20 mouse cellular contexts compared by ENCODE assay signal in genomic region chr7:130943280-130943895, GRCm38 (mm10). TPM values are rescaled to one million over a fixed set of nuclear protein-coding genes. Genes with fewer than 3 reads are reported as not detected.
DNase-seq lines count a peak whose midpoint lies in the region; ATAC-seq lines count a peak whose summit lies in the region.
"Had no signal": no experiment of that assay in that cellular context is flagged by ENCODE, and none has a peak within 500 bp of the region (broad histone marks: within the 10 kb centered on the region; RNA-seq: fewer than 3 reads in every experiment).

No protein-coding gene starts in this region.

- H3K9ac ChIP-seq in heart, embryonic 11.5 days (ENCODE audit: low read depth, low read length): no peak overlapping the region
- H3K9ac ChIP-seq: embryonic facial prominence, embryonic 12.5 days; heart, embryonic 13.5 days; limb, embryonic 13.5 days had no signal

- no peak overlapping the region for H3K4me3 ChIP-seq in heart, embryonic 11.5 days (ENCODE audit: low read depth, low read length)
- H3K4me3 ChIP-seq: embryonic facial prominence, embryonic 12.5 days; forebrain, embryonic 10.5 days; heart, embryonic 13.5 days; layer of hippocampus, adult 2 months; limb, embryonic 13.5 days had no signal

- no peaks in the 10 kb centered on the region for H3K9me3 ChIP-seq in heart, embryonic 11.5 days (replicated peaks; ENCODE audit: control insufficient read depth, low read length)
- H3K9me3 ChIP-seq: embryonic facial prominence, embryonic 12.5 days; forebrain, embryonic 10.5 days; heart, embryonic 13.5 days; limb, embryonic 13.5 days had no signal

- 85% methylated on average over 9 of the region's 9 CpGs for WGBS in heart, embryonic 11.5 days (ENCODE audit: insufficient replicate concordance)

- H3K4me1 ChIP-seq in heart, embryonic 11.5 days (ENCODE audit: control insufficient read depth, insufficient read depth, low read length): peaks cover 14% of the 10 kb centered on the region
- H3K4me1 ChIP-seq: embryonic facial prominence, embryonic 12.5 days; forebrain, embryonic 10.5 days had no signal

- DNase-seq in heart, adult 11 months: peak; percentile 96
- peak; percentile 69 for DNase-seq in 3134 (ENCODE audit: extremely low read depth, insufficient read length, low spot score)
- peak; percentile 35 for DNase-seq in Muller cell, postnatal 12 days (ENCODE audit: inconsistent ontology term)
- peak; percentile 23 for DNase-seq in fat pad, adult 2 months (ENCODE audit: extremely low read depth, low read depth, low spot score)
- DNase-seq in ovary, adult 18-20 months (ENCODE audit: low spot score): no peak
- DNase-seq in layer of hippocampus, adult 11-12 months (ENCODE audit: low spot score): no peak
- DNase-seq: cerebellum, adult 11 months; kidney, adult 9 months; right cerebral cortex, adult 18-20 months; thymus, adult 2 months had no signal

- ATAC-seq in heart, embryonic 11.5 days (replicated peaks; ENCODE audit: insufficient number of reproducible peaks, low FRiP score, low TSS enrichment): no peak
- ATAC-seq in monocyte, adult 5-6 weeks (replicated peaks; ENCODE audit: insufficient number of reproducible peaks, low FRiP score, low TSS enrichment, poor library complexity, severe bottlenecking): no peak
- ATAC-seq: activated CD4-positive, CD25-positive, alpha-beta regulatory T cell, adult 4 months had no signal

- no peak overlapping the region for H3K4me2 ChIP-seq in heart, embryonic 11.5 days
- H3K4me2 ChIP-seq: embryonic facial prominence, embryonic 12.5 days; heart, embryonic 13.5 days; limb, embryonic 13.5 days had no signal

- H3K27me3 ChIP-seq in heart, embryonic 11.5 days (ENCODE audit: control insufficient read depth, insufficient read depth, low read length): peaks cover under 1% of the 10 kb centered on the region

- H3K36me3 ChIP-seq in heart, embryonic 11.5 days (ENCODE audit: control insufficient read depth, insufficient read depth, low read length): no peaks in the 10 kb centered on the region
- H3K36me3 ChIP-seq: embryonic facial prominence, embryonic 12.5 days; forebrain, embryonic 10.5 days; heart, embryonic 13.5 days; limb, embryonic 13.5 days had no signal

- H3K27ac ChIP-seq in heart, embryonic 11.5 days (ENCODE audit: low read depth, low read length): no peak overlapping the region
- H3K27ac ChIP-seq: embryonic facial prominence, embryonic 12.5 days; forebrain, embryonic 10.5 days; heart, embryonic 13.5 days; layer of hippocampus, adult 2 months; limb, embryonic 13.5 days had no signal

RNA-seq across cellular contexts. Expression of gene Htra1, which starts 7.5 kb away (rescaled TPM):
- polyA plus RNA-seq in heart, embryonic 11.5 days (2014; fragmentation: Nextera tagmentation; extraction: Ambion mirVana): 38.7 TPM in 2 replicates
- 0.39 TPM in 1 of 3 replicates, not detected in the others for total RNA-seq in monocyte, adult 5-6 weeks (2017)
- total RNA-seq: hematopoietic stem cell, adult 5-6 weeks; neutrophil, adult 5-6 weeks had no signal

Comparison
In these comparisons a context has a peak if more than half of its experiments do, and no peak if none do; other contexts are left out.
1. DNase-seq: peak in heart, adult 11 months (single experiment), 3134 (single experiment), Muller cell, postnatal 12 days (single experiment) and fat pad, adult 2 months (single experiment); none in ovary, adult 18-20 months (single experiment) and layer of hippocampus, adult 11-12 months (single experiment).